Mouse (Mus musculus) testis, adult 2 months (tissue): Measurements from ENCODE around the gene Dpf2.

Experiments
- CTCF ChIP-seq: fragments of 200-500 bp; IDR thresholded peaks from 2 replicates; pipeline ENCODE4 v1.5.1; 2012; ENCODE audit warnings: low read depth, mild to moderate bottlenecking, inconsistent platforms, low read length, moderate library complexity; ENCODE audit not compliant: control insufficient read depth, insufficient read depth, insufficient replicate concordance
- POLR2A ChIP-seq: fragments of 200-500 bp; IDR thresholded peaks from 2 replicates; pipeline ENCODE4 v1.6.1; 2012; ENCODE audit warnings: low read depth, mild to moderate bottlenecking, inconsistent platforms, low read length, moderate library complexity; ENCODE audit not compliant: control insufficient read depth

- TF ChIP-seq CTCF (no peak), POLR2A (no peak)
Measured at GRCm38 (mm10) chr19:5922963-5923362, 10.2 kb upstream of the Dpf2 start.
